Mouse (Mus musculus) ES-E14 (cell line): ENCODE data around the gene Apbb2.

Experiments used
- HCFC1 ChIP-seq: IDR thresholded peaks from 2 replicates; pipeline ENCODE4 v1.6.1; 2012; ENCODE audit warnings: low read length, inconsistent platforms, borderline replicate concordance; ENCODE audit not compliant: insufficient read depth
- MAFK ChIP-seq: IDR thresholded peaks from 2 replicates; pipeline ENCODE4 v1.6.1; 2014; ENCODE audit warnings: mild to moderate bottlenecking, low read depth, low read length, inconsistent platforms; ENCODE audit not compliant: insufficient read depth
- ZC3H11A ChIP-seq: IDR thresholded peaks from 2 replicates; pipeline ENCODE4 v1.6.1; 2012; ENCODE audit warnings: low read depth, mild to moderate bottlenecking, inconsistent platforms, low read length, borderline replicate concordance
- ZNF384 ChIP-seq: IDR thresholded peaks from 2 replicates; pipeline ENCODE4 v1.6.1; 2012; ENCODE audit warnings: low read depth, low read length, inconsistent platforms

GRCm38 (mm10) chr5:66384114-66384513, 234.5 kb downstream of the Apbb2 start:
- TF ChIP-seq ZNF384, result no peak
- no peak for TF ChIP-seq MAFK
- TF ChIP-seq ZC3H11A, result no peak
- no peak for TF ChIP-seq HCFC1
